ENCODE assay signal across 29 mouse cellular contexts in genomic region chr14:61210111-61210510, GRCm38 (mm10). TPM values are rescaled to one million over a fixed set of nuclear protein-coding genes. Genes with fewer than 3 reads are reported as not detected.
"Had no signal": no experiment of that assay in that cellular context is flagged by ENCODE, and none has a peak within 500 bp of the region (broad histone marks: within the 10 kb centered on the region; RNA-seq: fewer than 3 reads in every experiment).

No protein-coding gene starts in this region.

- H3K4me3 ChIP-seq: gastrocnemius, adult 2 months; heart, embryonic 10.5 days; heart, embryonic 12.5 days; hindbrain, embryonic 10.5 days; hindbrain, embryonic 12.5 days; intestine, embryonic 15.5 days; limb, embryonic 13.5 days; limb, embryonic 15.5 days; liver, embryonic 12.5 days had no signal

- H3K36me3 ChIP-seq: intestine, embryonic 15.5 days had no signal

- H3K4me2 ChIP-seq: heart, embryonic 12.5 days; hindbrain, embryonic 12.5 days; hindbrain, embryonic 14.5 days; intestine, embryonic 15.5 days; limb, embryonic 13.5 days; limb, embryonic 15.5 days; liver, embryonic 12.5 days had no signal

- H3K27ac ChIP-seq: gastrocnemius, adult 2 months; heart, embryonic 10.5 days; hindbrain, embryonic 10.5 days; hindbrain, embryonic 12.5 days; hindbrain, embryonic 14.5 days; intestine, embryonic 15.5 days; limb, embryonic 13.5 days; limb, embryonic 15.5 days; liver, embryonic 12.5 days; liver, embryonic 14.5 days had no signal

- H3K9me3 ChIP-seq: heart, embryonic 10.5 days; heart, embryonic 12.5 days; intestine, embryonic 15.5 days; limb, embryonic 15.5 days had no signal

- H3K4me1 ChIP-seq: heart, embryonic 10.5 days; heart, embryonic 12.5 days; hindbrain, embryonic 10.5 days; hindbrain, embryonic 12.5 days; intestine, embryonic 15.5 days; limb, embryonic 13.5 days; limb, embryonic 15.5 days; liver, embryonic 12.5 days had no signal

- H3K9ac ChIP-seq: heart, embryonic 12.5 days; hindbrain, embryonic 12.5 days; hindbrain, embryonic 14.5 days; intestine, embryonic 15.5 days; limb, embryonic 13.5 days; limb, embryonic 15.5 days; liver, embryonic 12.5 days; liver, embryonic 14.5 days had no signal

- H3K27me3 ChIP-seq: heart, embryonic 12.5 days; hindbrain, embryonic 12.5 days; intestine, embryonic 15.5 days; limb, embryonic 13.5 days; limb, embryonic 15.5 days; liver, embryonic 12.5 days had no signal

- ATAC-seq: hindbrain, embryonic 16.5 days; inflammation-experienced regulatory T-cells, adult 6 months; intestine, embryonic 15.5 days; intestine, postnatal 0 days; liver, embryonic 12.5 days had no signal

- DNase-seq: gastrocnemius, adult 2 months; gastrocnemius, postnatal 10 days; gastrocnemius, postnatal 25 days; heart, postnatal 10 days; heart, postnatal 4 days; kidney, adult 18-20 months; kidney, adult 8-10 months; kidney, postnatal 10 days; kidney, postnatal 25 days; kidney, postnatal 4 days; layer of hippocampus, adult 9-11 months; layer of hippocampus, postnatal 36 days; left cerebral cortex, postnatal 4 days had no signal

RNA-seq across cellular contexts. Expression of gene Sgcg, which starts 48.2 kb away (rescaled TPM):
- total RNA-seq: granulocyte monocyte progenitor cell, adult 5-6 weeks; layer of hippocampus, postnatal 36 days; left cerebral cortex, postnatal 25 days; left cerebral cortex, postnatal 4 days had no signal
- polyA plus RNA-seq: inflammation-experienced regulatory T-cells, adult 6 months; liver, adult 2 months had no signal
